Mouse (Mus musculus): Measurements from ENCODE around the gene Etnppl. TPM values are rescaled to one million over a fixed set of nuclear protein-coding genes. Genes with fewer than 3 reads are reported as not detected.

Etnppl gene
- polyA plus RNA-seq, 1 experiment, result not detected

DNA sequence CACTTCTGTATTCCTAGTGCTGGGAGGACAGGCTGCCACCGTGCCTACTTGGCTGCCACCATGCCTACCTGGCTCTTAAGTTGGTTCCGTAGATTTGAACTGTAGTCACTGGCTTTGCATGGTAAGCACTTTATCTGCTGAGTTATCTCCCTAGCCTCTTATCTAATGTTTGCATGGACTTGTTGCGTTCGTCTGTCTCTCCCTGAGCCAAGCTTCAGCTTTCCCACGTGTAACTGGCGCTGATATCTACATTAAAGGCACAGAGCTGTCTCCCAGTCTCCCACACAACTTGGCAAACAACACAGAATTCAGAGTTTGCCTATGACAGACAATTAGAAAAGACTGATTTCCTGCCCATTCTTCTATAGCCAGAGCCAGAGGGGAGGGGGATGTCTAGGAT is 43.4 kb downstream of the Etnppl start:
- H3ac ChIP-seq (ENCODE audit: control insufficient read depth, insufficient read length), result no peak overlapping the region
- peaks cover 8% of the 10 kb centered on the region for H3K27me3 ChIP-seq (ENCODE audit: control insufficient read depth, insufficient read depth, insufficient read length)
- TF ChIP-seq MYOG (IDR thresholded peaks at IDR 0.05; ENCODE audit: control insufficient read depth in 1 of 3, insufficient read depth in 1 of 3, insufficient read length in 2 of 3, low read depth in 2 of 3), result no peak
- no peak for TF ChIP-seq SRF (IDR thresholded peaks at IDR 0.05; ENCODE audit: control insufficient read depth, insufficient read length, low read depth)
- no peak for TF ChIP-seq CEBPB (IDR thresholded peaks at IDR 0.05; ENCODE audit: insufficient read depth, poor library complexity, severe bottlenecking)
- no peak for TF ChIP-seq TCF12 (IDR thresholded peaks at IDR 0.05; ENCODE audit: insufficient read depth, poor library complexity, severe bottlenecking)
- TF ChIP-seq TCF3 (IDR thresholded peaks at IDR 0.05; ENCODE audit: insufficient read length, low read depth), result no peak
- no peak for TF ChIP-seq REST (IDR thresholded peaks at IDR 0.05; ENCODE audit: insufficient read depth, insufficient read length)
- TF ChIP-seq POLR2A (IDR thresholded peaks at IDR 0.05; ENCODE audit: insufficient read length, low read depth), result no peak
- TF ChIP-seq E2F4 (IDR thresholded peaks at IDR 0.05; ENCODE audit: insufficient read depth), result no peak
- TF ChIP-seq MYOD1 (IDR thresholded peaks at IDR 0.05; ENCODE audit: control insufficient read depth in 1 of 3, insufficient read length in 2 of 3, low read depth in 2 of 3), result no peak
- TF ChIP-seq USF1 (IDR thresholded peaks at IDR 0.05; ENCODE audit: low read depth), result no peak
- no peak for TF ChIP-seq MAX (IDR thresholded peaks at IDR 0.05; ENCODE audit: low read depth)
- TF ChIP-seq POLR2AphosphoS2 (IDR thresholded peaks at IDR 0.05; ENCODE audit: insufficient read length, low read depth), result no peak
- no peak overlapping the region for H3K4me2 ChIP-seq (ENCODE audit: low read depth)
- H3K4me3 ChIP-seq, result no peak overlapping the region
- H3K79me2 ChIP-seq (ENCODE audit: control insufficient read depth, insufficient read depth), result no peaks in the 10 kb centered on the region
- H3K36me3 ChIP-seq (ENCODE audit: control insufficient read depth, insufficient read depth), result no peaks in the 10 kb centered on the region

DNA sequence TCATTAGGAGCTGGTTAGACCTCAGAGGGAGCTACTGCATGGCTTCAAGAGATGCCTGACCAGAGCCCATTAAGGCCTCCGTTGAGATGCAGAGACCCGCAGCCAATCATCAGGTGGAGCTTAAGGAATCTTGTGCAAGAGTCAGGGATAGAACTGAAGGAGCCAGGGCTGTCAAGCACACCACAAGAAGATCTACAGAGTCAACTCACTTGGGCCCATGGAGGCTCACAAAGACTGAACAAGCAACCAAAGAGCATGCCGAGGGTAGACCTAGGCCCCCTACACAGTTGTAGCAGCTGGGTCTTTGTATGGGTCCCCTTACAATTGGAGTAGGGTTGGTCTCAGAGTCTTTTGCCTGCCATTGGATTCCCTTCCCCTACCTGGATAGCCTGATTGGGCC is 45.2 kb downstream of the Etnppl start:
- H3K79me2 ChIP-seq (ENCODE audit: control insufficient read depth, insufficient read depth), result no peaks in the 10 kb centered on the region
- peaks cover 8% of the 10 kb centered on the region for H3K27me3 ChIP-seq (ENCODE audit: control insufficient read depth, insufficient read depth, insufficient read length)
- TF ChIP-seq CEBPB (IDR thresholded peaks at IDR 0.05; ENCODE audit: insufficient read depth, poor library complexity, severe bottlenecking) (no peak), MYOG (IDR thresholded peaks at IDR 0.05; ENCODE audit: control insufficient read depth in 1 of 3, insufficient read depth in 1 of 3, insufficient read length in 2 of 3, low read depth in 2 of 3) (no peak), REST (IDR thresholded peaks at IDR 0.05; ENCODE audit: insufficient read depth, insufficient read length) (no peak), TCF12 (IDR thresholded peaks at IDR 0.05; ENCODE audit: insufficient read depth, poor library complexity, severe bottlenecking) (no peak), MYOD1 (IDR thresholded peaks at IDR 0.05; ENCODE audit: control insufficient read depth in 1 of 3, insufficient read length in 2 of 3, low read depth in 2 of 3) (no peak), MAX (IDR thresholded peaks at IDR 0.05; ENCODE audit: low read depth) (no peak), SRF (IDR thresholded peaks at IDR 0.05; ENCODE audit: control insufficient read depth, insufficient read length, low read depth) (no peak), E2F4 (IDR thresholded peaks at IDR 0.05; ENCODE audit: insufficient read depth) (no peak), POLR2AphosphoS2 (IDR thresholded peaks at IDR 0.05; ENCODE audit: insufficient read length, low read depth) (no peak), USF1 (IDR thresholded peaks at IDR 0.05; ENCODE audit: low read depth) (no peak), POLR2A (IDR thresholded peaks at IDR 0.05; ENCODE audit: insufficient read length, low read depth) (no peak), TCF3 (IDR thresholded peaks at IDR 0.05; ENCODE audit: insufficient read length, low read depth) (no peak)

DNA sequence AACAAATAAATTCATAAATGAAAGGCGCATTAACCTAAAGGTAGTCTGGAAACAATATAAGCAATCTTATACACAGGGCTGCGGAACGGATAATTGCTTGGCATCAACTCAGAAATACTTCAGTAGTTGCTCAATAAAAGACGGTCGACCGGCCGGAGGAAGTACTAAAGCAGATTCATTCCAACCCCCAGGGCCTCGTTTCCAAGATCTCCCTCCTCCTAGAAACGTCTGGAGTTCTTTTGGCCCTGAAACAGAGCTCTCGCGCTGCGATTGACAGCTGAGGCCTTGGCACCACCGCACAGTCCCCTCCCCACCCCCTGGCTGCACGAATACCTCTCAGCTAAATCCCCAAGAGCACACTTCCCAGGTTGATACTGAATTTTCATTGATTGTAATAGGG is 54.0 kb downstream of the Etnppl start:
- H3K36me3 ChIP-seq (ENCODE audit: control insufficient read depth, insufficient read depth), result no peaks in the 10 kb centered on the region
- H3K79me2 ChIP-seq (ENCODE audit: control insufficient read depth, insufficient read depth), result no peaks in the 10 kb centered on the region
- H3K4me2 ChIP-seq (ENCODE audit: low read depth), result no peak overlapping the region
- H3K27me3 ChIP-seq (ENCODE audit: control insufficient read depth, insufficient read depth, insufficient read length), result no peaks in the 10 kb centered on the region
- H3K4me3 ChIP-seq, result no peak overlapping the region
- TF ChIP-seq TCF12 (IDR thresholded peaks at IDR 0.05; ENCODE audit: insufficient read depth, poor library complexity, severe bottlenecking), result no peak
- no peak for TF ChIP-seq E2F4 (IDR thresholded peaks at IDR 0.05; ENCODE audit: insufficient read depth)
- no peak for TF ChIP-seq TCF3 (IDR thresholded peaks at IDR 0.05; ENCODE audit: insufficient read length, low read depth)
- no peak for TF ChIP-seq USF1 (IDR thresholded peaks at IDR 0.05; ENCODE audit: low read depth)
- TF ChIP-seq SRF (IDR thresholded peaks at IDR 0.05; ENCODE audit: control insufficient read depth, insufficient read length, low read depth), result no peak
- TF ChIP-seq POLR2AphosphoS2 (IDR thresholded peaks at IDR 0.05; ENCODE audit: insufficient read length, low read depth), result no peak
- no peak for TF ChIP-seq MYOG (IDR thresholded peaks at IDR 0.05; ENCODE audit: control insufficient read depth in 1 of 3, insufficient read depth in 1 of 3, insufficient read length in 2 of 3, low read depth in 2 of 3)
- no peak for TF ChIP-seq MYOD1 (IDR thresholded peaks at IDR 0.05; ENCODE audit: control insufficient read depth in 1 of 3, insufficient read length in 2 of 3, low read depth in 2 of 3)
- no peak for TF ChIP-seq CEBPB (IDR thresholded peaks at IDR 0.05; ENCODE audit: insufficient read depth, poor library complexity, severe bottlenecking)
- no peak overlapping the region for H3ac ChIP-seq (ENCODE audit: control insufficient read depth, insufficient read length)

More for the DNA sequence above, 45.2 kb downstream of the Etnppl start:
- H3K4me3 ChIP-seq, result no peak overlapping the region
- no peaks in the 10 kb centered on the region for H3K36me3 ChIP-seq (ENCODE audit: control insufficient read depth, insufficient read depth)
- no peak overlapping the region for H3K4me2 ChIP-seq (ENCODE audit: low read depth)
- no peak overlapping the region for H3ac ChIP-seq (ENCODE audit: control insufficient read depth, insufficient read length)

DNA sequence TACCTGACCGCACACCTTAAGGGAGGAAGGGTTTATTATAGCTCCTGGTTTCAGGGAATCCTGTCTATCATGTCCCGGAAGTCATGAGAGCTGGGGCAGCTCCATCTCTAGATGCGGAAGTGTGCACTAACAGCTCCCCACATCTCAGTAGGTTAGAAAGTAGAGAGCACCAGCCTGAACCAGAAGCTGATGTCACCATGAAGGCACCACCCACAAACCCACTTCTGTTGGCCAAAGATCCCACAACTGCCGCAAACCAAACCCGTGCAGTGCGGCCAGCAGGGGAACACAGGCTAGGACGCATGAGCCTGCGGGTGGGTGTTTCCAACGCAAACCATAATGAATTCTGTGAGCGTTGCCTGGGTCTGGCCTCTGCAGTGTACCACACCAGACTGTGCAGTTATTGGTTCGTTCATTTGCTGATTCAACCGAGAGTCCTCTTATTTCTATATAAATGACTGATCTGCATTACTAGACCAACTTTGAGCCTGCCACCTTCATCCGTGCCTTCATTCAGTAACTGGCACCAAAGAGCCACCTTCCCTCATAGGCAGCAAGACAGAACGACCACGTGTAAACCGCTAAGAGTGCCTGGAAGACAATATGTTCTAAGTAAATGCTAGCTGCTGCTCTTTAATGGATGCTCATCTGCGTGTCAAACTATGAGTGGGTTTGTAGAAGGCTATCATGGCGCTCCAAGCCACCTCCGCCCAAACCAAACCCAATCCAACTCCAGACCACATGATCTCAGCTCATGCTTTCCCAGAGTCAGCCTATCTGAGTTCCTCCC is 60.6 kb downstream of the Etnppl start:
- no peak overlapping the region for H3ac ChIP-seq (ENCODE audit: control insufficient read depth, insufficient read length)
- H3K27me3 ChIP-seq (ENCODE audit: control insufficient read depth, insufficient read depth, insufficient read length), result no peaks in the 10 kb centered on the region

More for the DNA sequence above, 60.6 kb downstream of the Etnppl start:
- no peak for TF ChIP-seq MYOG (IDR thresholded peaks at IDR 0.05; ENCODE audit: control insufficient read depth in 1 of 3, insufficient read depth in 1 of 3, insufficient read length in 2 of 3, low read depth in 2 of 3)
- no peak for TF ChIP-seq MYOD1 (IDR thresholded peaks at IDR 0.05; ENCODE audit: control insufficient read depth in 1 of 3, insufficient read length in 2 of 3, low read depth in 2 of 3)
- no peak for TF ChIP-seq TCF12 (IDR thresholded peaks at IDR 0.05; ENCODE audit: insufficient read depth, poor library complexity, severe bottlenecking)
- no peak for TF ChIP-seq SRF (IDR thresholded peaks at IDR 0.05; ENCODE audit: control insufficient read depth, insufficient read length, low read depth)
- no peak for TF ChIP-seq MAX (IDR thresholded peaks at IDR 0.05; ENCODE audit: low read depth)
- no peak for TF ChIP-seq REST (IDR thresholded peaks at IDR 0.05; ENCODE audit: insufficient read depth, insufficient read length)
- TF ChIP-seq USF1 (IDR thresholded peaks at IDR 0.05; ENCODE audit: low read depth), result no peak
- no peak for TF ChIP-seq POLR2A (IDR thresholded peaks at IDR 0.05; ENCODE audit: insufficient read length, low read depth)
- TF ChIP-seq E2F4 (IDR thresholded peaks at IDR 0.05; ENCODE audit: insufficient read depth), result no peak
- no peak for TF ChIP-seq POLR2AphosphoS2 (IDR thresholded peaks at IDR 0.05; ENCODE audit: insufficient read length, low read depth)
- TF ChIP-seq TCF3 (IDR thresholded peaks at IDR 0.05; ENCODE audit: insufficient read length, low read depth), result no peak
- no peak for TF ChIP-seq CEBPB (IDR thresholded peaks at IDR 0.05; ENCODE audit: insufficient read depth, poor library complexity, severe bottlenecking)
- Histone ChIP-seq H3K4me2 (ENCODE audit: low read depth) (no peak overlapping the region), H3K4me3 (no peak overlapping the region), H3K79me2 (ENCODE audit: control insufficient read depth, insufficient read depth) (no peaks in the 10 kb centered on the region), H3K36me3 (ENCODE audit: control insufficient read depth, insufficient read depth) (no peaks in the 10 kb centered on the region)

Data from myocyte (in vitro differentiated cells).